Mouse (Mus musculus) kidney, embryonic 15.5 days (tissue): ENCODE measurements around the gene Tmc7. TPM values are rescaled to one million over a fixed set of nuclear protein-coding genes. Genes with fewer than 3 reads are reported as not detected.
A peak's percentile ranks its signal among the peaks of the same experiment; 100 is the strongest.

ENCODE experiments used
- ATAC-seq: fragments of 200-750 bp; cut with Nextera tagmentation; replicated peaks from 2 replicates; pipeline ENCODE4 v1.8.0; 2017; ENCODE audit warnings: moderate TSS enrichment; ENCODE audit not compliant: low FRiP score
- H3K27ac ChIP-seq: fragments of 300-500 bp; sonication (generic); 2 replicates; pipeline ENCODE4 v1.5.1; 2015; ENCODE audit warnings: mild to moderate bottlenecking, inconsistent platforms
- H3K27me3 ChIP-seq: fragments of 300-500 bp; sonication (generic); 2 replicates; pipeline ENCODE4 v1.6.1; 2015; ENCODE audit warnings: inconsistent platforms
- H3K36me3 ChIP-seq: fragments of 300-500 bp; sonication (generic); 2 replicates; pipeline ENCODE4 v1.6.1; 2015; ENCODE audit warnings: inconsistent platforms
- H3K4me1 ChIP-seq: fragments of 300-500 bp; sonication (generic); 2 replicates; pipeline ENCODE4 v1.6.1; 2015; ENCODE audit warnings: inconsistent platforms
- H3K4me2 ChIP-seq: fragments of 300-500 bp; sonication (generic); 2 replicates; pipeline ENCODE4 v1.6.1; 2015; ENCODE audit warnings: moderate library complexity, mild to moderate bottlenecking, inconsistent platforms
- H3K4me3 ChIP-seq: fragments of 300-500 bp; sonication (generic); replicated peaks from 2 replicates; pipeline ENCODE4 v1.5.1; 2015; ENCODE audit warnings: mild to moderate bottlenecking, inconsistent platforms
- H3K9ac ChIP-seq: fragments of 300-500 bp; sonication (generic); 2 replicates; pipeline ENCODE4 v1.6.1; 2015; ENCODE audit warnings: mild to moderate bottlenecking, inconsistent platforms
- H3K9me3 ChIP-seq: fragments of 300-500 bp; sonication (generic); replicated peaks from 2 replicates; pipeline ENCODE4 v1.6.1; 2016; ENCODE audit warnings: inconsistent platforms
- WGBS: fragments of 180-500 bp; shearing (Covaris S2); methylation state at CpG from one replicate; pipeline ENCODE4 v1.1.7; 2015; ENCODE audit warnings: mixed read lengths; 5-methylcytosine and 5-hydroxymethylcytosine counted together
- polyA plus RNA-seq: library from polyadenylated mRNA; unstranded; fragments of >200 nt; fragmentation: Nextera tagmentation; extraction: Ambion mirVana; gene quantifications from 2 replicates; pipeline ENCODE4 v1.2.1, GENCODE M21; 2015

Tmc7 gene
- polyA plus RNA-seq, 1 experiment from 2014 or later = 2.3 TPM

- Histone ChIP-seq H3K9me3 (no peaks in the 10 kb centered on the region), H3K27ac (peak overlapping the region; percentile 98), H3K36me3 (peaks cover 17% of the 10 kb centered on the region), H3K27me3 (no peaks in the 10 kb centered on the region), H3K4me2 (peak overlapping the region; percentile 70), H3K9ac (peak overlapping the region; percentile 69), H3K4me1 (0 out of 2 replicates have a peak, but pooled peaks cover 12% of the 10 kb centered on the region), H3K4me3 (peak overlapping the region; percentile 76)
- ATAC-seq = peak; percentile 94
- under 1% methylated on average over 36 of the region's 36 CpGs for WGBS
These were observed 51.9 kb downstream of the Tmc7 start for GRCm38 (mm10) chr7:118532519-118533177.

GRCm38 (mm10) chr7:118526967-118527366 lies 57.6 kb downstream of the Tmc7 start:
- no peaks in the 10 kb centered on the region for H3K9me3 ChIP-seq
- no peaks in the 10 kb centered on the region for H3K27me3 ChIP-seq
- 86% methylated on average over 4 of the region's 4 CpGs for WGBS
- H3K4me2 ChIP-seq = no peak overlapping the region
- no peak overlapping the region for H3K4me3 ChIP-seq
- ATAC-seq = no peak
- H3K36me3 ChIP-seq = peaks cover 64% of the 10 kb centered on the region
- H3K4me1 ChIP-seq = 0 out of 2 replicates have a peak, but pooled peaks cover 3% of the 10 kb centered on the region
- H3K27ac ChIP-seq = no peak overlapping the region
- no peak overlapping the region for H3K9ac ChIP-seq

DNA sequence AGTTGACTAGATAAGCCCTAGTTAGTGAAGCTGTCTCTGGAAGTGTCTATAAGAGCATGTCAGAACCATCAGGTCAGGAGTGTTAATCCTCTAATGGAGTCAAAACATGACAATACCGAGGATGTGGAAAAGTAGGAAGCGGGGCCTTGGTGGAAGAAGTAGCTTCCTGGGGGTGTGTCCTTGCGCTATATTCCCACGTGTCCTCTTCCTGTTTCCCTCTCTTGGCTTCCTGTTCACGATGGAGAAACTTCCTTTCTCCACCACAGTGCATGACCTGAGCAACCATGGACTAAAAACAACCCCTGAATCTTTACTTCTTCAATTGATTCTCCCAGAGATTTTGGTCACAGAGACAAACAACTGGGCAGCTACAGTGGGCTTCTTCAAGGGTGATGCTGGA lies 62.5 kb downstream of the Tmc7 start:
- Histone ChIP-seq H3K4me2 (no peak overlapping the region), H3K9ac (no peak overlapping the region), H3K4me3 (no peak overlapping the region), H3K4me1 (peaks cover 6% of the 10 kb centered on the region; the same call in 1 of the 2 replicates), H3K27ac (no peak overlapping the region), H3K27me3 (no peaks in the 10 kb centered on the region), H3K9me3 (no peaks in the 10 kb centered on the region), H3K36me3 (peaks cover 41% of the 10 kb centered on the region)
- ATAC-seq = no peak
- 75% methylated on average over 5 of the region's 5 CpGs for WGBS

DNA sequence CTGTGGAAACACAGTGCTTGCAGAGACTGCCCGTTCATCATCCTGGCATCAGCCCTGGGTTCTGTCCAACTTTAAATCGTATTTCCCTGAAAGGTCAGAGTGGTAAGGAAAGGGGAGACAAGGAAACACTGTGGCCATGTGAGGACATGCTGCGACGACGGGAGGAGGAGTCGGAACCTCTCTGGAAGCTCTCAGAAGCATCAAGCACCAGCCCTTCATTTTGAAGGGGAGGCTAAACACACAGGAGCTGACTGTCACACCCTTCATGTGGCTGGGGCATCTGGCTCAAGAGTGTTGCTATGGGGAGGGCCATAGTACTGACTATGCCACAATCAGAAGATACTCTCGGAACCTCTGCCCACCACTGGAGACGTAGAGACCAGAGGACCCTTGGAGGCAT lies 64.9 kb downstream of the Tmc7 start:
- H3K36me3 ChIP-seq = peaks cover 17% of the 10 kb centered on the region
- no peak for ATAC-seq
- H3K9me3 ChIP-seq = no peaks in the 10 kb centered on the region
- no peak overlapping the region for H3K4me3 ChIP-seq
- no peak overlapping the region for H3K4me2 ChIP-seq
- no peak overlapping the region for H3K9ac ChIP-seq
- H3K27me3 ChIP-seq = no peaks in the 10 kb centered on the region
- H3K4me1 ChIP-seq = peaks cover 6% of the 10 kb centered on the region; the same call in 1 of the 2 replicates
- H3K27ac ChIP-seq = no peak overlapping the region
- WGBS = 73% methylated on average over 8 of the region's 8 CpGs

- H3K9me3 ChIP-seq = no peaks in the 10 kb centered on the region
- WGBS = 2% methylated on average over 18 of the region's 18 CpGs
- peaks cover 10% of the 10 kb centered on the region; the same call in 1 of the 2 replicates for H3K36me3 ChIP-seq
- H3K4me3 ChIP-seq = no peak overlapping the region
- ATAC-seq = peak; percentile 89
- no peak overlapping the region for H3K27ac ChIP-seq
- no peaks in the 10 kb centered on the region for H3K27me3 ChIP-seq
- H3K4me2 ChIP-seq = no peak overlapping the region
- H3K9ac ChIP-seq = no peak overlapping the region
- H3K4me1 ChIP-seq = peaks cover 6% of the 10 kb centered on the region; the same call in 1 of the 2 replicates
These were observed 65.8 kb downstream of the Tmc7 start for GRCm38 (mm10) chr7:118518687-118519086.

- no peak overlapping the region for H3K4me3 ChIP-seq
- no peak overlapping the region for H3K27ac ChIP-seq
- 65% methylated on average over 2 of the region's 2 CpGs for WGBS
- no peak for ATAC-seq
- no peak overlapping the region for H3K4me2 ChIP-seq
- no peaks in the 10 kb centered on the region for H3K9me3 ChIP-seq
- no peaks in the 10 kb centered on the region for H3K27me3 ChIP-seq
- 0 out of 2 replicates have a peak, but pooled peaks cover 1% of the 10 kb centered on the region for H3K36me3 ChIP-seq
- peaks cover 6% of the 10 kb centered on the region; the same call in 1 of the 2 replicates for H3K4me1 ChIP-seq
- H3K9ac ChIP-seq = no peak overlapping the region
These were observed 66.7 kb downstream of the Tmc7 start for GRCm38 (mm10) chr7:118517819-118518218.

DNA sequence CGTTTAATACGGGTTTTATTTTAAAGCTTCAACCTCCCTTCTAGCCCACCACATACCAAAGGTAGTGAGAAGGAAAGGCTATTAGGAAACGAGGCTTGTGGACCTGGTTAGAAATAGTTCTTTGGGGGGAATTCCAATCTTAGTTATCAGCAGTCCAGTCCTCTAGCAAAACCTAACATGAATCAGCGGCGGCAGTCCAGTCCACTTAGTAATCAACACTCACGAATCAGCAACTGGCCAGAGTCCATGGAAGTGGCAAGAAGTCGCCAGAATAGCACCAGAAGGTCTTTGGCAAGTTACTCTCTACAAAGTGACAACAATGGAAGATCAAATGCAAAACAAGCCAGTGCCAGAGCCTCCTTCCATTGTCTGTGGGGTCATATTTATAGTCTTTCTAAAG lies 76.0 kb downstream of the Tmc7 start:
- Histone ChIP-seq H3K27me3 (0 out of 2 replicates have a peak, but pooled peaks cover 3% of the 10 kb centered on the region), H3K9me3 (no peaks in the 10 kb centered on the region), H3K9ac (no peak overlapping the region), H3K4me3 (no peak overlapping the region), H3K27ac (no peak overlapping the region), H3K4me1 (no peaks in the 10 kb centered on the region), H3K36me3 (no peaks in the 10 kb centered on the region), H3K4me2 (no peak overlapping the region)
- 78% methylated on average over 7 of the region's 7 CpGs for WGBS
- no peak for ATAC-seq

DNA sequence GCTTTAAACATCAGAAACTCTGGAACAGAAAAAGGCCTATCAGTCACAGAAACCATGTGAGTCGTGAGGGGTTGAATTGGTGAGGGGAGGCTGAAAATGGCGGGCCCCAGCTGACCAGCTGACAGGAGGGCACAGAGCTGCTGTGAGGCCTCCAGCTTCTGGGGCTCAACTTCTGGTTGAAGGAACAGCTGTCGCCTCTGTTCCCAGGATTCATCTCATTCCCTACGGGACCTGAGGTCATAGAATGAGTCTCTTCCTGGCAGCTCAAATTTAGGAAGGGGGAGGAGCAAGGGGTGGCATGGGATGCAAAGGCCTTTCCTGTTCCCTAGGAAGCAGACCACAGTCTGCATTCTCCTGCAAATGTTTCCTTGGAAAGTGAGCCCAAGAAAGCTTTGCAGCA lies 80.7 kb downstream of the Tmc7 start:
- H3K9me3 ChIP-seq = no peaks in the 10 kb centered on the region
- no peak for ATAC-seq

GRCm38 (mm10) chr7:118502333-118502732 lies 82.2 kb downstream of the Tmc7 start:
- Histone ChIP-seq H3K27ac (no peak overlapping the region), H3K4me2 (no peak overlapping the region), H3K4me3 (no peak overlapping the region), H3K4me1 (no peaks in the 10 kb centered on the region), H3K9ac (no peak overlapping the region), H3K27me3 (no peaks in the 10 kb centered on the region), H3K9me3 (no peaks in the 10 kb centered on the region), H3K36me3 (no peaks in the 10 kb centered on the region)
- no peak for ATAC-seq
- WGBS = 73% methylated on average over 8 of the region's 8 CpGs

More for the DNA sequence above, 80.7 kb downstream of the Tmc7 start:
- 0 out of 2 replicates have a peak, but pooled peaks cover 3% of the 10 kb centered on the region for H3K27me3 ChIP-seq
- WGBS = 44% methylated on average over 4 of the region's 4 CpGs
- no peak overlapping the region for H3K4me3 ChIP-seq
- H3K36me3 ChIP-seq = no peaks in the 10 kb centered on the region
- no peak overlapping the region for H3K9ac ChIP-seq
- no peak overlapping the region for H3K4me2 ChIP-seq
- no peak overlapping the region for H3K27ac ChIP-seq
- H3K4me1 ChIP-seq = no peaks in the 10 kb centered on the region

DNA sequence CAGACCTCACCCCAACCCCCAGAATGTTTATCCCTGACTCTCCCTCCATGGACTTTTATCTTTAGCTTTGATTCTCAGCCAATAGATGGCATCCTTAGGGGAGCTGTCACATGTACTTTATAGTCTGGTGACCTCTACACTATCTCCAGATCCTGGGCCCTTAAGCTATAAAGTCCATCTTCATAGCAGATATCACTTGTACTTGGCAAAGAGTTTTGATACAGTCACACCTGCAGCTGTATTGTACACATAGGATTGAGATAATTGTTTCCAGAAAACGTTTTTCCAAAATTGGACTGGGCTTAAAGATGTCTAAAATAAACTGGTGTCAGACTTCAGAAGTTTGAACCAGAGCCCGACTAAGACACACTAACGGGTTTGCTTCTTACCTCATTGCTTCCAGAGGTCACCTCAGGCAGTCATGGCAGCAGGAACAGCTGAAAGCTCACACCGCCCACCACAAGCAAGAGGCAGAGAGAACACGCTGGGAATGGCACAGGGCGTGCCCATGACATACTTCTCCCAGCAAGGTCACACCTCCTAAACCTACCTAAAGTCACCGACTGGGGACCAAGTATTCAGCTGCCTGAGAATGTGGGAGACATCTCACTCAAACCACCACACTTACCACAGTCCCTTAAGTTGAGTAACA lies 84.6 kb downstream of the Tmc7 start:
- no peak overlapping the region for H3K27ac ChIP-seq
- ATAC-seq = no peak
- 59% methylated on average over 7 of the region's 7 CpGs for whole genome bisulfite sequencing
- no peak overlapping the region for H3K9ac ChIP-seq
- H3K4me1 ChIP-seq = no peaks in the 10 kb centered on the region
- H3K36me3 ChIP-seq = no peaks in the 10 kb centered on the region
- no peak overlapping the region for H3K4me2 ChIP-seq
- no peak overlapping the region for H3K4me3 ChIP-seq
- no peaks in the 10 kb centered on the region for H3K9me3 ChIP-seq
- no peaks in the 10 kb centered on the region for H3K27me3 ChIP-seq

DNA sequence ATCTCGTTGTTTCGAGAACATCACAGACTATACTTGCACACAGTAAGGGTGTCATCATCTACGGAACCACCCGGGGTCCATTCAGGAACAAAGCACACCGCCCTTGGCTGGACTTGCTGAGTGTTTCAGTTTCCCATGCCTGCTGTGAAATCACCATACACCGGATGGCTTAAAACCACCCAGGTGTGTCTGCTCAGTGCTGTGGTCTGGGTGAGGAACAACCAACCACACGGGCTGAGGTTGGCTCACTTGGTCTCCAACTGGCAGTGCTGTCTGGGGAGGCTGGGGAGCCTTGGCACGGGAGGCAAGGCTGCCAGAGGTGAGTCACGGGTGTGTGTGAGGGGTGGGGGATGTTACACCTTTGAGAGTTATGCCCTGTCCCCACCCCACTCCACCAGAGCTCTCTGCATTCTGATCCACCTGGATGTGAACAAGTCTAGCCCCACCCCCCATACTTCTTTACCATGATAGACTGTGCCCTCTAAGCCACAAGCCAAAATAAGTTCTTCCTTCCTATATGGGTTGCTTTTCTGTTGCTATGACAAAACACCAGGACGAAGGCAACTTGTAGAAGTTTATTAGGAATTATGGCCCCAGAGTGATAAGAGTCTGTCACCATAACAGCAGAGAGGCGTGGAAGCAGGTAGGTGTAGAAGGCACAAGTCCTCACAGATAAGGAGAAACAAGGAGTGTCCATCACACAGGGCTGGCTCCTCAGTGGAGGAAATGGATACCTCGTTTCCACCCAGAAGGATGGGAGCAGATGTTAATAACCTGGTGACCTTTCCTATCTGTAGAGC lies 85.4 kb downstream of the Tmc7 start:
- H3K4me2 ChIP-seq = no peak overlapping the region
- H3K36me3 ChIP-seq = no peaks in the 10 kb centered on the region
- no peak overlapping the region for H3K9ac ChIP-seq
- H3K9me3 ChIP-seq = no peaks in the 10 kb centered on the region
- no peak overlapping the region for H3K4me3 ChIP-seq
- ATAC-seq = 0 out of 2 replicates have a peak, but pooled peaks have one; percentile 18
- no peaks in the 10 kb centered on the region for H3K4me1 ChIP-seq
- 81% methylated on average over 12 of the region's 12 CpGs for WGBS
- H3K27me3 ChIP-seq = no peaks in the 10 kb centered on the region
- no peak overlapping the region for H3K27ac ChIP-seq
